Mouse (Mus musculus): ENCODE results near the gene Phyhd1.

The Phyhd1 gene

DNA sequence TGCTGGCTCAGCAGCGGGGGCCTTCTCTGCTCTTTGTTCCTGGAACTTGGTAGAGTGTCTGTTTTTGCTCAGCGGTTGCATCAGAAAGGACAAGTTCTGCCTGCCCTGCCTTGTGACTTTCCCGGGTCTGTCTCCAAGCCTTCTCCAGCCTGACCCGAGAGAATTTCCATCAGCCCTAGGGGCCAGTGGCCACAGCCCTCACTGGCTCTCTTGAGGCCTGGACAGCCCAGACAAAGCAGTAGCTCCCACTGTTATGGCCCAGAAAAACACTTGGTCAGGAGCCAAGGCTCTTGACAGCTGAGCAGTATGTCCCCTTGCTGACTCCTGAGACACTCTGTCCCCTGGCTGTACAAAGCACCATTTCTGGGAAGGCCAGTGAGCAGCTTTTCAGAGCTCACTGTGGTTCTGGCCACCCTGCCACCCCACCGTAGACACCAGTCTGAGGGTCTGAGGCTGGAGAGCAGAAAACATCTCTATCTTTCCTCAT, at the start of gene Phyhd1:
Gene Phyhd1 (plus strand): TSS at position 437 of the 487 bp plus-strand sequence.
- DNase-seq (ENCODE audit: low spot score): peak; percentile 74

DNA sequence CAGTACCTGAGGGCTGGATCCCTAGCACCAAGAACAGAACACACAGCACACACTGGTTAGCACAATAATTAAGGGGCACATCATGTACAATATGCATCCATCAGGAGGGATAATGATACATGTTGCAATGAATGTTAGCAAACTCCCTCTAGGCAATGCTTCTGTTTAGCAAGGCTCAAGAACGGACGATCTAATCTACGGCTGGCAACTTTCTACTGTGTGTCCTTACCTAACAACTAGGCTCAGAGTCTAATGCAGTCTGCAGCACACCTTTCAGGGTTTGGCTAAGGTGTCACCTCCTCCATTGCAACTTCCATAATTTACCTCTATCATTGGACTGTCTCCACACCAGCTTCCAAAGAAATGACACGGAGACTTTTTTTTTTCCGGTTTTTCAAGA, 49.7 kb upstream of the Phyhd1 start:
- no peak for DNase-seq (ENCODE audit: low spot score)

DNA sequence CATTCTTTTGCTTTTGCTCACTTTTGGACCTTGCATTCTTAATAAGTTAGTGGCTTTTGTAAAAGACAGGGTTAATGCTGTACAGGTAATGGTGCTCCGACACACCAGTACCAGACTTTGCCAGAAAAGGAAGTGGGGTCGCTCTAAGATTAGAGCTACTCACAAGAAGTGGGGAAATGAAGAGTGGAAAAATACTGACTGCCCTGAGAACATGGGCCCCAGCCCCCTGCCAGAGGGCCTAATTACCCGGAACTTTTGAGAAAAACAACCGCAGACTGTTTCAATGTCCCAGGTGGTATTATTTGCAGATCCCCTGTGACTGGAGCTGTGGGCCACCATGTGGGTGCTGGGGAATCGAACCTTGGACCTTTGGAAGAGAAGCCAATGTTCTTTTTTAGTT, 30.4 kb upstream of the Phyhd1 start:
- no peak for DNase-seq (ENCODE audit: low spot score)

DNA sequence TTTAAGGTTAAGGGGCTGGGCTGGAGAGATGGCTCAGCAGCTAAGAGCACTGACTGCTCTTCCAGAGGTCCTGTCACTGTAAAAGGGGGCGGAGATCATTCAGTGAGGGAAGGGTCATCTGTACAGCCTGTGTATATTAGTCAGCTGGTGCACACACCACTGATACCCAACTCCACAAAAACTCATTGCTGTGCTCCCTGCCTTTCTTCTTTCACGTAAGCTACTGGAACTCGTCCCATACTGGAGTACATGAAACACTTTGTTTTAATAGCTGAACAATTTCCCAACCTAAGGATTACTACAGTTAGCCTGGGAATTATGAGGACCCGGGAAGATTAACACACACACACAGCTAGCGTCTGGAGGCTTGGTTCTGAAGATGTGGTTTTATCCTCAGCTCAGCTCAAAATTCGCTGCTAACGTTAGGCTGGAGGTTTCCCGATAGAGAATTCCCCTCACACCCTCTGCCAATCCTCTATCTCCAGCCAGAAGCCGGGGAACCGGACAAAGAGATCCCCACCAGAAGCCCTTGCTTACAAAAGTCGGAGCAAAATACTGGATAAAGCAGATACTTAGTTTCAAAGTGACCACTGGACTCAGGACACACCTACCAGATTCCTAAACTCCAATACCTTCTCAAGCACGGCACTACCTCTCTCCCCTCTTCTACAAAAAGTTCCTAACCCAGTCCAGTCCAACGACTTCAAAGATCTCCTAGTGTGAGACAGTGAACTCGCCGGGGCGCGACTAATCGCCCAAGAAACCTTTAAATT, 29.4 kb upstream of the Phyhd1 start:
- no peak for DNase-seq (ENCODE audit: low spot score)

DNA sequence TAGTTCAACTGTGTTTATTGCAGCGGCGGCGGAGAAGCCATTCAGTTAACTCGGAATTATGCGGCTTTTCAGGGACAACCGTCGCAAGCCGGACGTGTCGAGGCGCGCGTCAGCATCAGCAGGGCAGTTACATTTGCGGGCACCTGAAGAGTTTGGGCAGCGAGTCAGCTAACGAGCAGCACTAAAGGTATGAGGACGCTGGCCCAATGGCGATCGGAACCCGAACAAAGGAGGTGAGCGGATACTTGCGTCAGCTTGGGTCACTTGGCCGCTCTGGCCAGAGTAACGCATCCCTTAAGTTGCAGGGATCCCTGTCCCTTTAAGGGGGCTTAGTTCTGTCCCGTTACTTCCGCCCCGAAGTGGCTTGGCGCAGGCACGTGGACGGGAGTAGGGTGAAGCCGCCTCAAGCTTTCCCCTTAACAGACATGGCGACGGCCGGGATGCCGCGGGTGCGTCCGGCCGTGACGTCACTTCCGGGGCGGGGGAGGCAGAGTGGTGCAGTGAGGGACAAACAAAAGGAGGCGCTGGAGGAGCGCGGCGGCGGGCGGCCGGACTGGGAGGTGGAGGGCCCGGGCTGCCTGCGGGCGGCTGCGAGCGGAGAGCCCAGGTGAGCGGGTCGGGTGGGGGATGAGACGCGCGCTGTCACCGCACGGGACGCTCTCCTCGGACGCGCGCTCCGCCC, 28.7 kb upstream of the Phyhd1 start, which contains the start of gene Lrrc8a:
Gene Lrrc8a (plus strand): TSS at position 517 of the 682 bp plus-strand sequence.
- DNase-seq (ENCODE audit: low spot score): peak; percentile 97

DNA sequence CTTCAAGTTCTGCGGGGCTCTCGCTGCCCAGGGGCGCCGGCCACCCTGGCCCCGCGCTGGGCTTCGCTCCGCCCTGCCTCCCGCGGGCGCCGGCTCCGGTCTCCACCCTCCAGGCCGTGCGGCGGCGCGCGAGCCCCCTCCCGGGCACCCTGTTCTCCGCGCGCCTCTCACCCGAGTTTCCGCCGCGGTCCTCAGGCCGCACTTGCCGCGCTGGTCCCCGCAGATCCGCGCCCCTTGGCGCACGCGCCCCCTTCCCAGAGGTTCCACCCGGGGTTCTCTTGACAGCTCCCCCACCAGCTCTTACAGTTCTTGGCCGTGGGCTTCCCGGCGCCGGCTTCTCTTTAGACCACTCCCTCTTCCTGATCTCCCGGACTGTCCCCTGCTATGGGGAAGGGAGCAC, 28.1 kb upstream of the Phyhd1 start:
- DNase-seq (ENCODE audit: low spot score): peak; percentile 49

DNA sequence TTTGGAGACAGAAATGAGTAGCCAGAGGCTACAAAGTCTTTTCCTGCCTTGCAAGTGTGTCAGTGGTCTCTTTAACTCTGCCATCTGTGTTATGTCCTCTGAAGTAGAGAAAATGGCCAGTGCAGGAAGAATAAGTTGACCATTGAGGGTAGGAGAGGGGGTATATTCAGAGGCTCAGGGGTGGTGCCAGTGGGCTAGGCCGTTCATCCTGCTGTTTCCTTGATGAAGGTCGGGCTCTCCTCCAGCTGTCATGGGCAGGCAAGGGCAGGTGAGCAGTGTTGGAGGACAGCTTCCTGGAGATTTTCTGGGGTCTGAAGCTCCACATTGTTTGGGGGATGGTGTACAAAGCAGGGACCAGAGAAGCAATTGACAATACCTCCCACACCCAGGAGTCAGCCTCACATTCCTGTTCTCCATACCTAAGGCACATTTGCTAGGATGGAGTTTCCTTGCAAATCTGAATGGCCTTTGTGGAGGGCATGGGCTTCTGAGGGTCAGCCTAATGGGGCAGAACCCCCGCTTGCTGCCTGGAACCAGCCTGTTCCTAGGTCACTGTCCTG, 27.0 kb upstream of the Phyhd1 start:
- DNase-seq (ENCODE audit: low spot score): no peak

DNA sequence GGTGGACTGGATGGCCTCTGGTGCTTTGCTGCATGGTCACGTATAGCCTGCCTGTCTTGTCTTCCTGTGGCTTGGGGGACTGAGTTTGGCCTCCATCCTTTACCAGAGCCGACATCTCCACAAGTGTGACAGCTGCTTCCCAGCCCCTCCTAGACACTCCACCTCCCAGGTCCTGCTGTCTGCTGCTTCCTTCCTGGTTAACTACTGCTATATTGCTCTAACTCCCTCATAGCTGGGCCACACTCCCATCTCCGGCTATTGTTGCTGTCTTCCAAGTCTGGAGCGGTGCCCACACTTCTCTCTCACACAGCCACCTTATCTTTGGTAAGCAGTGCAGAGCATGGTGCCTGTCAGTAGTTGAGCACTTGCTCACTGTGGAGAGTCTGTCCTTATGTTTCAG, 26.2 kb upstream of the Phyhd1 start:
- no peak for DNase-seq (ENCODE audit: low spot score)

DNA sequence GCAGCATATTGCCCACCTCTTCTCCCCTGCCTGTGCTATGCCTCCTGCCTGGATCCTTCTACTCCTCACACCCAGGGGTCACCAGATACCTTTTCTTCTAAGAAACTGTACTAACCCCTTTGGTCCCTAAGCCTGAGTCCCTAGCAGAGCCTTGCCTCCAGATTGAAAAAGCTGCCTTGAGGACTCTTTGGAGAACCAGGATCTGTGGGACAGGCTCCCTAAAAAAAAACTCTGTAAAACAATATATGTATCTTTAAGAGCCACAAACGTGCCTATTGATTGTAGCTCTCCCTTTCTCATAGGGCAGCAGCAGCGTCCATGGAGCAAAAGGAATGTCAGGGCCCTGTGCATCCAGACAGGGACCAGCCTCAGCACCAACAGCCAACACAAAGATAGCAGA, 25.7 kb upstream of the Phyhd1 start, which contains the start of gene Gm28035:
Gene Gm28035 (plus strand): TSS at position 301 of the 400 bp plus-strand sequence.
- no peak for DNase-seq (ENCODE audit: low spot score)

DNA sequence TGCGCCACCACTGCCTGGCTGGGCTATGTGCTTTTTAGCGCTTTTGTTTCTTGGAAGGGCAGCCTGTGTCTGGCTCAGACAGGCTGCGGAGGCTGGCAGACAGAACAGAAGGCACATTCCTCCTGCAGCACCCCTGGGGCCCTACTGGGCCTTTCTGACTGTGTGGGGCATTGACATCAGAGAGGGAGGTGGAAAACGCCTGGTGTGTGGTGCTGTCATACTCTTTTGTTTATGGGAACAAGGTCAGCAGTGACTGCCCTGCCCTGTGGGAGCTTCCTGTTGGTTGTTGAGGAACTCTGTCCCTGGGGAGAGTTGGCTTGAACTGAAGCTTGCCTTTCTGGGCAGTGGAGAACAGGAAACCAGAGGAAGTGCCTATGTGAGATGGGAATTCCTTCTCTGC, 23.5 kb upstream of the Phyhd1 start:
- no peak for DNase-seq (ENCODE audit: low spot score)

DNA sequence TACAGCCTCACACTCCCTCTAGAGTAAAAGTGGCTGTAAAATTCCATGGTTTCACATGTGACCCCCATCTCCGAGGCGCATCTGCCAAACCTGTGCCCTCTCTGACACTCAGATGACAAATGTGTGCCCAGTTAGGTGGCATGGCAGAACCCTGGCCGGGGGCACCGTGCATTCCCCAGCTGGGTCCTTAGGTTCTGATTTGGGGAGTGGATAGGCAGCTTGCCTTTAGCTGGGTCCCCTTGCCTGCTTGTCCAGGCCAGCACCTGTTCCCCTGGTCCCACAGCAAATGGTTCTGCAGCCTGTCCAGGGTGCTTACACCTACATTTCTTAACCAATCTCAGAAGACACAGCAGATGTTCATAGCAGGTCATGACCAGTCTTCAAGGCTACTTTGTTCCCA, 22.6 kb upstream of the Phyhd1 start:
- no peak for DNase-seq (ENCODE audit: low spot score)

DNA sequence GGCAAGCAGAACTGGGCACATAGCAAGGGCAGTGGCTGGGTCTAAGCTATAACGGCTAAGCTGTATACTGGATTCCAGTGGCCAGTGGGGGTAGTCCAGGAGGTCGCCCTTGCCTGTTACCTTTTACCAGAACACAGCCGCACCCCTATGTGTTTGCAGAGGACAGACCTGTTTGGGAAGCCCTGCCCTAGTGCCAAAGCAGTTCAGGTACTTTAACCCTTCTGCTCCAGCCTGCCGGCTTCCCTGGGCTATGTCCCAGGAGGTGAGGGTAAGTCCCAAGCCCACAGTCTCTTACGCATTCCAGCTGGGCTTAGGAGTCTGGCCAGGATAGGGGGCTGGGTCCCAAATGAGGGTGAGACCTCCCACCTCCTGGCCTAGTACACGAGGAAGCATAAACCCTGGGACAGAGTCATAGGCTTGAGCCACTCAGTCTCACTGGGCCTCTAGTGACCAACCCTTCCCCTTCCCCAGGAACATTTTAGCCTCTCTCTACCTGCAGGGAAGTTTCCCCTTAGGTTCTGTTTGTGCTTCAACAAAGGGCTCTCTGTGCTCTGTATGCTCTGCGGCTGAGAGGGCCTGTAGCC, 21.3 kb upstream of the Phyhd1 start:
- no peak for DNase-seq (ENCODE audit: low spot score)

DNA sequence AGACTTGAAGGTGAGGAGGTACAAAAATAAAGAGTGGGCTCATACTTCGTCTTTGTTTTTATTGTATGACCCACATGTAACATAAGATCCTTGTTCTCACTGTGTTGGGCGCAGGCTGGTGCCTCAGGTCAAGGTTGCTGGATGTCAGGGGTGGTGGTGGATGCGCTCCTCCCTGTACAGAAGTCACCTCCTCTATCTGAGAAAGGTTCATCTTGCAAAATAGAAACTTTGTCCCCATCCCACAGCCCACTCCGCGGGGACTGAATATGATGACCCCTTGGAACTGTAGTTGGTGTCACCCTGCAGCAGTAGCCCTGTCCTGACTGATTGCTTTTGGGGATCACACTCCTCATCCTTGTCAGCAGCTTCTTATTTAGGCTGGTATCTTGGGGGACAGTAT, 19.0 kb upstream of the Phyhd1 start:
- DNase-seq (ENCODE audit: low spot score): no peak

DNA sequence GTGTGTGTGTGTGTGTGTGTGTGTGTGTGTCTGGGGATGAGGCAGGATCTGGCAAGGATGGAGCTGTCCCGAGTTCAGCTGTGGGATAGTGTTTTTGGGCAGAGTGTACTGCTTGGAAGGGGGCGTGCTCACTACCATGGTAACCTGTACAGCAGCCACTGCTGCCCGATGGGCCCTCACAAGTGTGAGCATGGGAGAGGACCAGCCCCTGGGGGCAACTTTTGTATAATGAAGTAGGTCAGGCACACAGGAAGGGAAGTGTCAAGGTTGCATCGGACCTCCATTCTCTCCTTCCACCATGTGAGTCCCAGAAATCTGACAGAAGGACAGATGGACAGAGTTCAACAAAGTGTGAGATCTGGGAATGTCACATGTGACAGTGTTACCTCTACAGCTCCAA, 18.3 kb upstream of the Phyhd1 start:
- no peak for DNase-seq (ENCODE audit: low spot score)

DNA sequence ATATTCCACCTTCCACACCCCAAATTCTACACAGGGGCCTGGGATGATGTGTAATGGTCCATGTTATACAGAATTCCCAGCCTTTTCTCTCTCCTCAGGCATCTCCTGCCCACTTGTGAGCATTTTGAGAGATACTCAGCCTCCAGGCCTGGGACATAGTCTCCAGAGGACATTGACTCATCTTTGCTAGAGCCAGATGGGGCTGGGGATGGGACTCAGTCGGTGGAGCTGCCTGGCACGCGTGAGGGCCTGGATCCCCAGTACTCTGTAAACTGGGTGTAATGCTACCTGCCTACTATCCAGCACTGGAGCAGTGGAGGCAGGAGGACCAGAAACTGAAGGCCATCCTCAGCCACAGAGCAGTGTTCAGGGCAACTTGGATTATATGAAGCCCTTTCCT, 16.8 kb upstream of the Phyhd1 start:
- DNase-seq (ENCODE audit: low spot score): no peak

DNA sequence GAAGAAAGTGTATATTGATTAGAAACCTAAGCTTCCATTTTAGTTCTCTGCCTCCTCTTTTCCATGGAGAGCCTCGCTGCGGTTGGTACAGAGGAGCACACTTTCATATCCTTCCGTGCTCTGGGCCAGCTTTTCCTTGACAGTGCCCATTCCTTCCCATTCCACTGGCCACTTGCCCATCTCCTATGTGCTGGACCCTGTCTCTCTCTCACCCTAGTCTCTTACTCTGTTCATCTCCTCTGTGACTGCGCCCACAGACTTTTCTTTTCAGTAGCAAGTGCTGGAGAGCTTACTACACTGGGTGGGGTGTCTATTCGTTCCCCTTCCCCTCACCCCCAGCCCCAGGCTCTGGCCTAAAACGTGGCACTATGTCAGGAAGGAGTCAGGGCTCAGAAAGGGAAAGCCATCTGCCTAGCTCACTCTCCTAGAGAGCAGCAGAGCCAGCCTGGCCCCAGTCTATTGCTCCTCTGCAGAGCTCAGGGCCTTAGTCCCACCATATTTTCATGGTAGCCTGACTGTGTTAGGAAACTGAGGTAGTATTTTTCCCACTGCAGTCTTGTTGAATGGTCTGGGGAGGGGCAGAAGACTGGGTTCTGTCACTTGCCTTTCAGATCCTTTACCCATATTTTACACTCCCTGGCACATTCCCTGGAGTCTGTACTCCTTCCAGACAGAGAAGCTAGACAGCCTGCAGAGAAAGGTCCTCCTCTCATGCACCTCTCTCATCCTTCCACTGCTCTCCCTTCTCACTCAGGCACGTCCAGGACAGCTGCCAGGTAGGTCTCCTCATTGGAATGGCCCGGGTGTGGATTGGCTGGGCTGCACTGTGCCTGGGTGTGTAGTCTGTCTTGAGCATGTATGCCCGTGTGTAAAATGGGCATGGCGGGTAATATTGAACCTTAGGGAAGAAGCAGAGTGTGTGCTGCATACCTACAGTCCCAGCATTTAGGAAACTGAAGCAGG, 15.6 kb upstream of the Phyhd1 start:
- no peak for DNase-seq (ENCODE audit: low spot score)

DNA sequence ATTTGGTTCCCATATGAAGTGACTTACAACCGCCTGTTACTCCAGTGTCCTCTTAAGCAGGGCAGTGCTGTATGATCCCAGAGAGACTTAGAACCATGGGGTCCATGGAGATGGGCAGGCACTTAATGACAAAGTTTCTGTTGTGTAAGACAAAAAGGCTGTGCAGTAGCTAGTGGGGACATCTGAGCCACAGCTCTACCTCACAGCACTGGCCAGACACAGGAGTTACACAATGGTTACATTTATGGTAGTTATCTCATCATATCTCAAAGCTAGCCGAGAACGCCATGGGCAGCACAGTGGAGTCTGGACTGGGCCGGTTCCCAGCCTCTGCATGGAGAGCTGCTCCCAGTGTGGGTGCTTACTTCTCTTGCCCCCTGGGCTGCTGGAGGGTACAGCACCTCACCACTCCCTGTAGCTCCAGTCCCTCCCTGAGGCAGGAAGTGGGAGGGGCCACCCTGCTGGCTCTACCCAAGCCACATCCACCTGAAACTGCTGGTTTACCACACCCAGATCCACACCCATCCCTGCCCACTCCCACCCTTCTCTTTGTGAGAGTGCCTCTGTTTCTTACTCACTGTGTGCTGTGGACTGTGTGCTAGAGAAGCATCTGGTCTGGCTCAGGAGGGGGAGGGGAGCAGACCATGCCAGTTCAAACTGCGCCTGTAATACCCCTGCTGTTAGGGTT, 14.4 kb upstream of the Phyhd1 start:
- no peak for DNase-seq (ENCODE audit: low spot score)

DNA sequence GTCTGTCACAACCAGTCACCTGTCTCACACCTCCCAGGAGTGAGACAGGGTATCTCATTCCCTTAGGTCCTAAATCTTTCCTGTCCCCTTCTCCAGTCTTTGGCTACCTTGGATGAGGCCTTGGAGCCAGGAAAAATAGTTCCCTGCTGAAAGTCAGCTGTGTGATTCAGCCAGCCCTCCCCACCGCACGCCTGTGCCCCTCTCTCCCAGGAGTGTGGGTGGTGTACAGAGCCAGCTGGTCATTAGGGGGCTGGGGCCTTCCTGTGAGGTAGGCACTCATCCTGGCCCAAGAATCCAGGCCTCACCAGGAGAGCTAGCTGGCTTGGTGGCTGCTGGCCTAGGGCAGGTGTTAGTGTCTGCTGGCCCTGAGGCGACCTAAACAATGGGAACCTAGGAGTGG, 13.5 kb upstream of the Phyhd1 start:
- no peak for DNase-seq (ENCODE audit: low spot score)

DNA sequence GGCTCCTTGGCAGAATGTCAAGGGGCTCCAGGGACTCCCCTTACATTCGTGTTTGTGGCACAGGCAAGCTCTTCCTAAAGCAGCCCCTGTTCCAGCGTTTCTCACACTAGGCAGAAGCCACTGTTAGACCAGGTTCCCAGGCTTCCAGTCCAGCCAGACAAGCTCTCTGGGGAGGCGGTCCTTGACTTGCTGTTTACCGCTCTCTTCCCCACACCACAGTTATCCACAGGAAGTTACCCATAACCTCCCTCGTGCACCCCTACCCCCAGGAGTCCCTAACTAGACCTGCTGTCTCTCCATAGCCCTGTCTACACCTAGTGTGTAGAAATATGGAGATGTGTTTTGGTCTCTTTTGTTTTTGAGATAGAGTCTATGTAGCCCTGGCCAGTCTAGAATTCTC, 12.2 kb upstream of the Phyhd1 start:
- DNase-seq (ENCODE audit: low spot score): no peak

DNA sequence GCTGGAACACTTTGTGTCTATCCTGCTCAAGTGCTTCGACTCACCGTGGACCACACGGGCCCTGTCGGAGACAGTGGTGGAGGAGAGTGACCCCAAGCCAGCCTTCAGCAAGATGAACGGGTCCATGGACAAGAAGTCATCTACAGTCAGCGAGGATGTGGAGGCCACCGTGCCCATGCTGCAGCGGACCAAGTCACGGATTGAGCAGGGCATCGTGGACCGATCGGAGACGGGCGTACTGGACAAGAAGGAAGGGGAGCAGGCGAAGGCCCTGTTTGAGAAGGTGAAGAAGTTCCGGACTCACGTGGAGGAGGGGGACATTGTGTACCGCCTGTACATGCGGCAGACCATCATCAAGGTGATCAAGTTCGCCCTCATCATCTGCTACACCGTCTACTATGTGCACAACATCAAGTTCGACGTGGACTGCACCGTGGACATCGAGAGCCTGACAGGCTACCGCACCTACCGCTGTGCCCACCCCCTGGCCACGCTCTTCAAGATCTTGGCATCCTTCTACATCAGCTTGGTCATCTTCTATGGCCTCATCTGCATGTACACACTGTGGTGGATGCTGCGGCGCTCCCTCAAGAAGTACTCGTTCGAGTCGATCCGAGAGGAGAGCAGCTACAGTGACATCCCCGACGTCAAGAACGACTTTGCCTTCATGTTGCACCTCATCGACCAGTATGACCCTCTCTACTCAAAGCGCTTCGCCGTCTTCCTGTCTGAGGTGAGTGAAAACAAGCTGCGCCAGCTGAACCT, 10.2 kb upstream of the Phyhd1 start:
- no peak for DNase-seq (ENCODE audit: low spot score)

Data from left cerebral cortex, adult 11 months (tissue).